10 mouse cellular contexts compared by ENCODE assay signal in the genomic region with DNA sequence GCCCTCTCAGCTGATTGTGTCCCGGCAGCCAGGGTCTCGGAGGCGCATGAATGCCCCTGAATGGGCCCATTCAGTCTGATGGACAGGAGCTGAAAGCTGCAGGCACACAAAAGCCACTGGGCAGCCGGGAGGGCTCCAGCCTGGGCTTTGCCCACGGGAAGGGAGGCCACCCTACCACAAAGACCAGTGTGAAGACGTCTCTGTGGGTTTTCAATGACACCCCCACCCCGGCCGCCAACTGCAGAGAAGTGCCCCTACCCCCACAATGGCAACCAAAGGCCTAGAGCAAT. TPM values are rescaled to one million over a fixed set of nuclear protein-coding genes. Genes with fewer than 3 reads are reported as not detected.
A peak's percentile ranks its signal among the peaks of the same experiment; 100 is the strongest.
DNase-seq lines count a peak whose midpoint lies in the region; ATAC-seq lines count a peak whose summit lies in the region.
"Had no signal": no experiment of that assay in that cellular context is flagged by ENCODE, and none has a peak within 500 bp of the region (broad histone marks: within the 10 kb centered on the region; RNA-seq: fewer than 3 reads in every experiment).

No protein-coding gene starts in this region.

- no peak overlapping the region for H3K4me2 ChIP-seq in hindbrain, embryonic 14.5 days (replicated peaks)
- H3K4me2 ChIP-seq in midbrain, embryonic 12.5 days (replicated peaks) = peak overlapping the region; percentile 31
- H3K4me2 ChIP-seq: embryonic facial prominence, embryonic 15.5 days had no signal

- ATAC-seq in hindbrain, embryonic 14.5 days (ENCODE audit: low FRiP score) = peak; percentile 85
- ATAC-seq in midbrain, embryonic 12.5 days (ENCODE audit: low FRiP score, low read depth) = peak; percentile 88
- ATAC-seq in granulocyte monocyte progenitor cell, adult 5-6 weeks (replicated peaks; ENCODE audit: poor library complexity, severe bottlenecking) = no peak
- no peak for ATAC-seq in monocyte, adult 5-6 weeks (replicated peaks; ENCODE audit: insufficient number of reproducible peaks, low FRiP score, low TSS enrichment, poor library complexity, severe bottlenecking)
- ATAC-seq: Patski had no signal

- H3K27ac ChIP-seq in hindbrain, embryonic 14.5 days = peak overlapping the region; percentile 53; the same call in 1 of the 2 replicates
- H3K27ac ChIP-seq in midbrain, embryonic 12.5 days (replicated peaks) = peak overlapping the region; percentile 84
- H3K27ac ChIP-seq: embryonic facial prominence, embryonic 15.5 days had no signal

- peaks cover 29% of the 10 kb centered on the region for H3K4me1 ChIP-seq in hindbrain, embryonic 14.5 days (replicated peaks; ENCODE audit: control insufficient read depth, insufficient read depth, low read length)
- peaks cover 50% of the 10 kb centered on the region for H3K4me1 ChIP-seq in midbrain, embryonic 12.5 days

- no peaks in the 10 kb centered on the region for H3K36me3 ChIP-seq in hindbrain, embryonic 14.5 days (replicated peaks; ENCODE audit: control insufficient read depth, insufficient read depth)
- no peaks in the 10 kb centered on the region for H3K36me3 ChIP-seq in midbrain, embryonic 12.5 days
- H3K36me3 ChIP-seq: embryonic facial prominence, embryonic 15.5 days had no signal

- H3K27me3 ChIP-seq in hindbrain, embryonic 14.5 days (ENCODE audit: control insufficient read depth, insufficient read depth, low read length) = no peaks in the 10 kb centered on the region
- no peaks in the 10 kb centered on the region for H3K27me3 ChIP-seq in midbrain, embryonic 12.5 days
- H3K27me3 ChIP-seq: embryonic facial prominence, embryonic 15.5 days; Patski had no signal

- H3K9ac ChIP-seq in hindbrain, embryonic 14.5 days = no peak overlapping the region
- H3K9ac ChIP-seq in midbrain, embryonic 12.5 days (replicated peaks) = no peak overlapping the region
- H3K9ac ChIP-seq: embryonic facial prominence, embryonic 15.5 days had no signal

- peak; percentile 6 for DNase-seq in cerebellum, adult 11 months
- peak; percentile 79 for DNase-seq in embryo, embryonic 11 days
- DNase-seq in hindbrain, embryonic 14.5 days (ENCODE audit: low spot score) = peak; percentile 51
- no peak for DNase-seq in adipocyte (ENCODE audit: low spot score)
- DNase-seq in urinary bladder, adult 2 months (ENCODE audit: low spot score) = no peak

- H3K4me3 ChIP-seq in hindbrain, embryonic 14.5 days (replicated peaks; ENCODE audit: low read length) = no peak overlapping the region
- H3K4me3 ChIP-seq in midbrain, embryonic 12.5 days = no peak overlapping the region
- H3K4me3 ChIP-seq: embryonic facial prominence, embryonic 15.5 days had no signal

- WGBS in hindbrain, embryonic 14.5 days = 12% methylated on average over 8 of the region's 8 CpGs
- WGBS in midbrain, embryonic 12.5 days = 8% methylated on average over 8 of the region's 8 CpGs

- no peaks in the 10 kb centered on the region for H3K9me3 ChIP-seq in hindbrain, embryonic 14.5 days (ENCODE audit: control insufficient read depth, low read length)
- H3K9me3 ChIP-seq in midbrain, embryonic 12.5 days = no peaks in the 10 kb centered on the region
- H3K9me3 ChIP-seq: embryonic facial prominence, embryonic 15.5 days had no signal

RNA-seq across cellular contexts. Expression of gene Tcf7l1, which starts 58.5 kb away (rescaled TPM):
- polyA plus RNA-seq in hindbrain, embryonic 14.5 days (2014; fragmentation: Nextera tagmentation; extraction: Ambion mirVana) = 7.2 and 7.3 TPM in 2 replicates
- polyA plus RNA-seq in midbrain, embryonic 12.5 days (2016; fragmentation: Nextera tagmentation; extraction: Ambion mirVana) = 18.2 and 21.7 TPM in 2 replicates
- total RNA-seq in granulocyte monocyte progenitor cell, adult 5-6 weeks (2014; fragmentation: Nextera tagmentation) = 3.4 TPM in 1 of 2 replicates, not detected in the other
- 0.26 TPM in 1 of 2 replicates, not detected in the other for total RNA-seq in granulocyte monocyte progenitor cell, adult 5-6 weeks (2017)
- total RNA-seq in monocyte, adult 5-6 weeks (2017) = not detected in 3 replicates
- polyA plus RNA-seq in urinary bladder, adult 2 months (2012; rRNA removed) = 19.5 and 28.0 TPM in 2 replicates

Comparison
In these comparisons a context has a peak if more than half of its experiments do, and no peak if none do; other contexts are left out.
1. DNase-seq: peak in cerebellum, adult 11 months (single experiment), embryo, embryonic 11 days (single experiment) and hindbrain, embryonic 14.5 days (single experiment); none in adipocyte (single experiment) and urinary bladder, adult 2 months (single experiment).
2. ATAC-seq: peak in hindbrain, embryonic 14.5 days (single experiment) and midbrain, embryonic 12.5 days (single experiment); none in granulocyte monocyte progenitor cell, adult 5-6 weeks (single experiment) and monocyte, adult 5-6 weeks (single experiment).